Mouse (Mus musculus) splenic B cell, adult 2 months (primary cell): ENCODE measurements around the gene Tecta.

Experiments
- DNase-seq: peaks from one replicate; pipeline ENCODE4 v3.0.0-alpha.2; 2011; ENCODE audit warnings: low read depth, low spot score
- H3K27me3 ChIP-seq: 2 replicates; pipeline ENCODE4 v1.6.1; 2012; ENCODE audit warnings: mild to moderate bottlenecking, low read length, moderate library complexity, mixed read lengths; ENCODE audit not compliant: control insufficient read depth, poor library complexity, insufficient read depth, severe bottlenecking
- H3K36me3 ChIP-seq: 2 replicates; pipeline ENCODE4 v1.6.1; 2012; ENCODE audit warnings: mild to moderate bottlenecking, low read length, moderate library complexity, mixed read lengths; ENCODE audit not compliant: control insufficient read depth, poor library complexity, insufficient read depth, severe bottlenecking

Tecta gene

GRCm38 (mm10) chr9:42411296-42411695 lies 11.6 kb upstream of the Tecta start:
- Histone ChIP-seq H3K27me3 (no peaks in the 10 kb centered on the region), H3K36me3 (peaks cover 5% of the 10 kb centered on the region; the same call in 1 of the 2 replicates)
- no peak for DNase-seq

GRCm38 (mm10) chr9:42405736-42406135 lies 6.0 kb upstream of the Tecta start:
- DNase-seq, result no peak
- Histone ChIP-seq H3K27me3 (no peaks in the 10 kb centered on the region), H3K36me3 (no peaks in the 10 kb centered on the region)

GRCm38 (mm10) chr9:42401486-42401885 lies 1.8 kb upstream of the Tecta start:
- no peak for DNase-seq
- H3K27me3 ChIP-seq, result no peaks in the 10 kb centered on the region
- no peaks in the 10 kb centered on the region for H3K36me3 ChIP-seq

GRCm38 (mm10) chr9:42396141-42396540 lies 3.6 kb downstream of the Tecta start:
- no peak for DNase-seq
- Histone ChIP-seq H3K36me3 (no peaks in the 10 kb centered on the region), H3K27me3 (no peaks in the 10 kb centered on the region)

- no peak for DNase-seq
- H3K36me3 ChIP-seq, result no peaks in the 10 kb centered on the region
- no peaks in the 10 kb centered on the region for H3K27me3 ChIP-seq
These were observed 4.8 kb downstream of the Tecta start for GRCm38 (mm10) chr9:42394903-42395302.

GRCm38 (mm10) chr9:42394321-42394720 lies 5.4 kb downstream of the Tecta start:
- DNase-seq, result no peak
- no peaks in the 10 kb centered on the region for H3K36me3 ChIP-seq
- H3K27me3 ChIP-seq, result no peaks in the 10 kb centered on the region

GRCm38 (mm10) chr9:42392927-42393326 lies 6.8 kb downstream of the Tecta start:
- DNase-seq, result no peak
- no peaks in the 10 kb centered on the region for H3K27me3 ChIP-seq

GRCm38 (mm10) chr9:42388490-42388889 lies 11.2 kb downstream of the Tecta start:
- Histone ChIP-seq H3K27me3 (no peaks in the 10 kb centered on the region), H3K36me3 (no peaks in the 10 kb centered on the region)
- no peak for DNase-seq

More at GRCm38 (mm10) chr9:42392927-42393326, 6.8 kb downstream of the Tecta start:
- no peaks in the 10 kb centered on the region for H3K36me3 ChIP-seq

- no peak for DNase-seq
- Histone ChIP-seq H3K27me3 (no peaks in the 10 kb centered on the region), H3K36me3 (no peaks in the 10 kb centered on the region)
These were observed 12.7 kb downstream of the Tecta start for GRCm38 (mm10) chr9:42387038-42387437.

- Histone ChIP-seq H3K36me3 (no peaks in the 10 kb centered on the region), H3K27me3 (no peaks in the 10 kb centered on the region)
- DNase-seq, result no peak
These were observed 14.1 kb downstream of the Tecta start for GRCm38 (mm10) chr9:42385656-42386055.

GRCm38 (mm10) chr9:42382628-42383347 lies 16.9 kb downstream of the Tecta start:
- H3K27me3 ChIP-seq, result no peaks in the 10 kb centered on the region
- DNase-seq, result no peak
- no peaks in the 10 kb centered on the region for H3K36me3 ChIP-seq

GRCm38 (mm10) chr9:42382063-42382462 lies 17.7 kb downstream of the Tecta start:
- H3K36me3 ChIP-seq, result no peaks in the 10 kb centered on the region
- H3K27me3 ChIP-seq, result no peaks in the 10 kb centered on the region
- no peak for DNase-seq

GRCm38 (mm10) chr9:42378071-42378470 lies 21.7 kb downstream of the Tecta start:
- Histone ChIP-seq H3K27me3 (no peaks in the 10 kb centered on the region), H3K36me3 (no peaks in the 10 kb centered on the region)
- DNase-seq, result no peak

- no peaks in the 10 kb centered on the region for H3K36me3 ChIP-seq
- no peak for DNase-seq
- H3K27me3 ChIP-seq, result no peaks in the 10 kb centered on the region
These were observed 22.1 kb downstream of the Tecta start for GRCm38 (mm10) chr9:42377656-42378055.

GRCm38 (mm10) chr9:42371670-42372368 lies 27.9 kb downstream of the Tecta start:
- no peak for DNase-seq
- Histone ChIP-seq H3K36me3 (no peaks in the 10 kb centered on the region), H3K27me3 (no peaks in the 10 kb centered on the region)
